Mouse (Mus musculus) gonadal fat pad, adult 2 months (tissue): ENCODE results near the gene Chrm2. TPM values are rescaled to one million over a fixed set of nuclear protein-coding genes. Genes with fewer than 3 reads are reported as not detected.

ENCODE experiments used
- DNase-seq: peaks from one replicate; pipeline ENCODE4 v3.0.0-alpha.2; 2012; ENCODE audit warnings: low read depth
- polyA plus RNA-seq: library from polyadenylated mRNA; depleted of rRNA; stranded (reverse); fragments of >200 nt; gene quantifications from 2 replicates; pipeline ENCODE4 v1.2.3, GENCODE M21; 2012

Gene Chrm2
- polyA plus RNA-seq, 1 experiment = 0.22 TPM

- no peak for DNase-seq
Measured at GRCm38 (mm10) chr6:36516508-36516907, 128.6 kb downstream of the Chrm2 start.

- DNase-seq = no peak
Measured at GRCm38 (mm10) chr6:36517242-36517641, 129.4 kb downstream of the Chrm2 start.

DNA sequence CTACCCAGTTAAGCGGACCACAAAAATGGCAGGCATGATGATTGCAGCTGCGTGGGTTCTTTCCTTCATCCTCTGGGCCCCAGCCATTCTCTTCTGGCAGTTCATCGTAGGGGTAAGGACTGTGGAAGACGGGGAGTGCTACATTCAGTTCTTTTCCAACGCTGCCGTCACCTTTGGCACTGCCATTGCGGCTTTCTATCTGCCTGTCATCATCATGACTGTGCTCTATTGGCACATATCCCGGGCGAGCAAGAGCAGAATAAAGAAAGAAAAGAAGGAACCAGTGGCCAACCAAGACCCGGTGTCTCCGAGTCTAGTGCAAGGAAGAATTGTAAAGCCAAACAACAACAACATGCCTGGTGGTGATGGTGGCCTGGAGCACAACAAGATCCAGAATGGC, 135.7 kb downstream of the Chrm2 start:
- no peak for DNase-seq

DNA sequence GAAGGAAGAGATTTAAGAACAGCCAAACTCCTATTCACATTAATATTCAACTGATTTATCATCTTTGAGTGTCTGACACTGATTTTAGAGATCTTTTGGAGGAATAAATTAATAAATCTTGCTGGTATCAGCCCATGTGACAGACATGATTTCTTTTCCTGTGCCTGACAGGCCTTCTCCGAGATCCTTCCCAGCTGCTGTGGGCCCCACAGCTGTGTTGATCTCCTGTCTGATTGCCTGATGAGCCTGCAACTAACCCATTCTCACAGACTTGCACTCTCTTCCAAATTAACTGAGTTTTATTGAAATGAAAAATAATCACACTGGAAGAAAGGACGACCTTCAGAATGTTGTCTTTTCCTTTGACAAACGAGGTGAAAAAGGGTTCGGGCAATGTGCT, 140.6 kb downstream of the Chrm2 start:
- DNase-seq = no peak

DNA sequence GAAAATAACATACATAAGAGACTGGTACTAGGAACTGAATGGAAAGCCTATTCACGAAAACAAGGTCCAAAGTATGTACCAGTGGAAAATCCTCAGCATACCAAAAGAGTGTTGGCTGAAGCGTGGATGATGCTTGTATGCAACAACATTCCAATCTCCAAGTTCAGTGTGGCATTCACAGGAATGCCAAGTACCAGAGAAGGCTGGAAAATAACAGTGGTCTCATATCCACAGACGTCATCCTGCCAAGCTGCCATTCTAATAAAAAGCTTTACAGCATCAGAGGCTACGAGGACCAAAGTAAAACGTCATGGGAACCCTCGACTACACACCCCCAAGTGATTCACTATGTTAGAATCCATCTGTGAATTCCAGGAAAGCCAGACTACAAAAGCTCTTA, 153.4 kb downstream of the Chrm2 start:
- no peak for DNase-seq

GRCm38 (mm10) chr6:36566886-36567285, 179.0 kb downstream of the Chrm2 start:
- DNase-seq = no peak
